Comparison of ENCODE assay signal across 8 mouse cellular contexts in the genomic region with DNA sequence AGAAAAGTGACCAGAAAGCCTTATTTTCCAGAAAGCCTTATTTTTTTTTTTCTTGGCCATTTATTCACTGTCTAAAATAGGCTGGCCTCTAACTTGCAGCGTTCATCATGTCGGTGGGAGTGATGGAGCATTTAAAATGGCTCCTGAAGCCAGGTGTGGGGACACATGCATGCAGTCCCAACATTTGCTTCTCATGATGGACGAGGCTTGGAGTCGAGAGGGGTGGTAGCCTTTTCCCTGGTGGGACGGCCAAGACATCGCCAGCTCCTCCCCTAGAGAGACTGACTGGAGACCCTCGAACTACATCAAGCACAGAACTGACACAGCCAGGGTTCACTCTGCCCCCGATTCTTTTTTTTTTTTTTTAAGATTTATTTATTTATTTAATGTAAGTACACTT. TPM values are rescaled to one million over a fixed set of nuclear protein-coding genes. Genes with fewer than 3 reads are reported as not detected.
DNase-seq lines count a peak whose midpoint lies in the region; ATAC-seq lines count a peak whose summit lies in the region.

No protein-coding gene starts in this region.

- H3K9me3 ChIP-seq in kidney, embryonic 15.5 days (replicated peaks), result no peaks in the 10 kb centered on the region
- no peaks in the 10 kb centered on the region for H3K9me3 ChIP-seq in hindbrain, embryonic 15.5 days
- H3K9me3 ChIP-seq in midbrain, embryonic 16.5 days (replicated peaks; ENCODE audit: control insufficient read depth, low read length, poor library complexity, severe bottlenecking), result no peaks in the 10 kb centered on the region

- no peaks in the 10 kb centered on the region for H3K36me3 ChIP-seq in kidney, embryonic 15.5 days
- no peaks in the 10 kb centered on the region for H3K36me3 ChIP-seq in hindbrain, embryonic 15.5 days
- H3K36me3 ChIP-seq in midbrain, embryonic 16.5 days (ENCODE audit: control insufficient read depth, insufficient read depth, low read length), result no peaks in the 10 kb centered on the region

- H3K27ac ChIP-seq in kidney, embryonic 15.5 days, result no peak overlapping the region
- no peak overlapping the region for H3K27ac ChIP-seq in brown adipose tissue, adult 24 weeks (replicated peaks; ENCODE audit: low read depth, low read length)
- H3K27ac ChIP-seq in hindbrain, embryonic 15.5 days (replicated peaks), result peak overlapping the region; percentile 76
- H3K27ac ChIP-seq in midbrain, embryonic 16.5 days (ENCODE audit: low read length), result peak overlapping the region; percentile 62

- no peaks in the 10 kb centered on the region for H3K27me3 ChIP-seq in kidney, embryonic 15.5 days
- H3K27me3 ChIP-seq in hindbrain, embryonic 15.5 days, result no peaks in the 10 kb centered on the region
- H3K27me3 ChIP-seq in midbrain, embryonic 16.5 days (ENCODE audit: control insufficient read depth, insufficient read depth, low read depth, low read length), result no peaks in the 10 kb centered on the region

- peak overlapping the region; percentile 53 for H3K9ac ChIP-seq in kidney, embryonic 15.5 days
- H3K9ac ChIP-seq in hindbrain, embryonic 15.5 days, result peak overlapping the region; percentile 33; the same call in 1 of the 2 replicates
- H3K9ac ChIP-seq in midbrain, embryonic 16.5 days (ENCODE audit: low read depth, low read length), result peak overlapping the region; percentile 47; the same call in 1 of the 2 replicates

- H3K4me2 ChIP-seq in kidney, embryonic 15.5 days, result peak overlapping the region; percentile 69
- H3K4me2 ChIP-seq in hindbrain, embryonic 15.5 days, result peak overlapping the region; percentile 64
- peak overlapping the region; percentile 63 for H3K4me2 ChIP-seq in midbrain, embryonic 16.5 days (ENCODE audit: low read length)

- 18% methylated on average over 8 of the region's 8 CpGs for WGBS in kidney, embryonic 15.5 days
- 19% methylated on average over 8 of the region's 8 CpGs for WGBS in hindbrain, embryonic 15.5 days
- 29% methylated on average over 8 of the region's 8 CpGs for WGBS in midbrain, embryonic 16.5 days

- H3K4me1 ChIP-seq in kidney, embryonic 15.5 days, result peaks cover 34% of the 10 kb centered on the region
- peaks cover 3% of the 10 kb centered on the region; the same call in 1 of the 2 replicates for H3K4me1 ChIP-seq in brown adipose tissue, adult 24 weeks (ENCODE audit: control insufficient read depth, insufficient read depth, insufficient read length, low read length)
- H3K4me1 ChIP-seq in hindbrain, embryonic 15.5 days (replicated peaks), result peaks cover 23% of the 10 kb centered on the region
- peaks cover 16% of the 10 kb centered on the region for H3K4me1 ChIP-seq in midbrain, embryonic 16.5 days (ENCODE audit: control insufficient read depth, insufficient read depth, low read length)

- no peak for DNase-seq in kidney, adult 8-10 months
- DNase-seq in thymus, adult 18-20 months, result no peak
- no peak for DNase-seq in kidney, postnatal 10 days

- peak; percentile 33; the same call in 1 of the 2 replicates for ATAC-seq in kidney, embryonic 15.5 days (replicated peaks; ENCODE audit: low FRiP score)
- ATAC-seq in hindbrain, embryonic 15.5 days (ENCODE audit: low FRiP score, low read depth), result peak; percentile 36; the same call in 1 of the 2 replicates
- ATAC-seq in midbrain, embryonic 16.5 days, result peak; percentile 25; the same call in 1 of the 2 replicates
- ATAC-seq in erythroid progenitor cell, adult 5-6 weeks (replicated peaks; ENCODE audit: low FRiP score, poor library complexity, severe bottlenecking), result no peak

- H3K4me3 ChIP-seq in kidney, embryonic 15.5 days (replicated peaks), result peak overlapping the region; percentile 45
- H3K4me3 ChIP-seq in brown adipose tissue, adult 24 weeks (ENCODE audit: insufficient read depth, low read depth, low read length), result peak overlapping the region; percentile 54; the same call in 1 of the 2 replicates
- H3K4me3 ChIP-seq in hindbrain, embryonic 15.5 days, result peak overlapping the region; percentile 34
- H3K4me3 ChIP-seq in midbrain, embryonic 16.5 days (ENCODE audit: low read depth, low read length), result peak overlapping the region; percentile 31

RNA-seq across cellular contexts. Expression of a gene that starts 13.6 kb away (rescaled TPM):
- polyA plus RNA-seq in kidney, embryonic 15.5 days (2015; fragmentation: Nextera tagmentation; extraction: Ambion mirVana), result 124 and 132 TPM in 2 replicates
- polyA plus RNA-seq in brown adipose tissue, adult 24 weeks (2012; ENCODE audit: insufficient read depth, insufficient read length, missing spikeins), result 11.8 and 12.6 TPM in 2 replicates
- 109 and 144 TPM in 2 replicates for polyA plus RNA-seq in hindbrain, embryonic 15.5 days (2015; fragmentation: Nextera tagmentation; extraction: Ambion mirVana)
- polyA plus RNA-seq in midbrain, embryonic 16.5 days (2015; fragmentation: Nextera tagmentation; extraction: Ambion mirVana), result 112 and 125 TPM in 2 replicates
- total RNA-seq in erythroid progenitor cell, adult 5-6 weeks (2015; ENCODE audit: low replicate concordance), result 1.3 and 4.0 TPM in 2 replicates
- 0.83 and 3.7 TPM in 2 replicates for total RNA-seq in erythroid progenitor cell, adult 5-6 weeks (2017; ENCODE audit: low replicate concordance)

Comparison
In these comparisons a context has a peak if more than half of its experiments do, and no peak if none do; other contexts are left out.
1. H3K27ac ChIP-seq: peak in hindbrain, embryonic 15.5 days (single experiment) and midbrain, embryonic 16.5 days (single experiment); none in kidney, embryonic 15.5 days (single experiment) and brown adipose tissue, adult 24 weeks (single experiment).
2. Peak in every context shown above with its lines, with median percentiles within 50 percentile points of each other: H3K4me2 ChIP-seq, H3K4me3 ChIP-seq and H3K9ac ChIP-seq.